Mouse (Mus musculus): ENCODE results near the gene Arhgap25. TPM values are rescaled to one million over a fixed set of nuclear protein-coding genes. Genes with fewer than 3 reads are reported as not detected.

Gene Arhgap25
- polyA plus RNA-seq, 1 experiment from 2014 or later, result 7.6 TPM

- H3K4me2 ChIP-seq, result no peak overlapping the region
- no peaks in the 10 kb centered on the region for H3K36me3 ChIP-seq
- H3K27ac ChIP-seq, result no peak overlapping the region
- 89% methylated on average over 10 of the region's 10 CpGs for WGBS
- no peak for ATAC-seq (ENCODE audit: insufficient number of reproducible peaks, low FRiP score, low TSS enrichment, low read depth)
- H3K4me1 ChIP-seq, result no peaks in the 10 kb centered on the region
- H3K9me3 ChIP-seq, result no peaks in the 10 kb centered on the region
- no peaks in the 10 kb centered on the region for H3K27me3 ChIP-seq
- H3K4me3 ChIP-seq, result no peak overlapping the region
- no peak overlapping the region for H3K9ac ChIP-seq
Observed at GRCm38 (mm10) chr6:87518622-87519021, 14.4 kb downstream of the Arhgap25 start.

- Histone ChIP-seq H3K4me2 (no peak overlapping the region), H3K9me3 (no peaks in the 10 kb centered on the region), H3K27me3 (no peaks in the 10 kb centered on the region), H3K4me1 (no peaks in the 10 kb centered on the region), H3K9ac (no peak overlapping the region), H3K27ac (no peak overlapping the region), H3K36me3 (no peaks in the 10 kb centered on the region), H3K4me3 (no peak overlapping the region)
- 84% methylated on average over 4 of the region's 4 CpGs for WGBS
- ATAC-seq (ENCODE audit: insufficient number of reproducible peaks, low FRiP score, low TSS enrichment, low read depth), result no peak
Observed at GRCm38 (mm10) chr6:87517753-87518409, 15.2 kb downstream of the Arhgap25 start.

- no peaks in the 10 kb centered on the region for H3K36me3 ChIP-seq
- no peaks in the 10 kb centered on the region for H3K27me3 ChIP-seq
- WGBS, result 79% methylated on average over 4 of the region's 4 CpGs
- H3K4me2 ChIP-seq, result no peak overlapping the region
- no peak for ATAC-seq (ENCODE audit: insufficient number of reproducible peaks, low FRiP score, low TSS enrichment, low read depth)
- no peak overlapping the region for H3K27ac ChIP-seq
- no peaks in the 10 kb centered on the region for H3K9me3 ChIP-seq
- H3K4me1 ChIP-seq, result no peaks in the 10 kb centered on the region
- H3K9ac ChIP-seq, result no peak overlapping the region
- no peak overlapping the region for H3K4me3 ChIP-seq
Observed at GRCm38 (mm10) chr6:87514321-87514720, 18.7 kb downstream of the Arhgap25 start.

- no peaks in the 10 kb centered on the region for H3K4me1 ChIP-seq
- H3K9me3 ChIP-seq, result no peaks in the 10 kb centered on the region
- no peak overlapping the region for H3K4me3 ChIP-seq
- no peak overlapping the region for H3K4me2 ChIP-seq
- H3K36me3 ChIP-seq, result no peaks in the 10 kb centered on the region
- H3K27me3 ChIP-seq, result no peaks in the 10 kb centered on the region
- 73% methylated on average over 12 of the region's 12 CpGs for WGBS
- ATAC-seq (ENCODE audit: insufficient number of reproducible peaks, low FRiP score, low TSS enrichment, low read depth), result no peak
- H3K9ac ChIP-seq, result no peak overlapping the region
- no peak overlapping the region for H3K27ac ChIP-seq
Observed at GRCm38 (mm10) chr6:87513046-87513767, 19.9 kb downstream of the Arhgap25 start.

- H3K36me3 ChIP-seq, result no peaks in the 10 kb centered on the region
- WGBS, result 72% methylated on average over 4 of the region's 4 CpGs
- no peaks in the 10 kb centered on the region for H3K9me3 ChIP-seq
- no peaks in the 10 kb centered on the region for H3K4me1 ChIP-seq
- H3K27me3 ChIP-seq, result no peaks in the 10 kb centered on the region
- no peak for ATAC-seq (ENCODE audit: insufficient number of reproducible peaks, low FRiP score, low TSS enrichment, low read depth)
- H3K4me3 ChIP-seq, result no peak overlapping the region
- no peak overlapping the region for H3K27ac ChIP-seq
- H3K9ac ChIP-seq, result no peak overlapping the region
- H3K4me2 ChIP-seq, result no peak overlapping the region
Observed at GRCm38 (mm10) chr6:87510999-87511398, 22.1 kb downstream of the Arhgap25 start.

- Histone ChIP-seq H3K36me3 (no peaks in the 10 kb centered on the region), H3K4me3 (no peak overlapping the region), H3K27ac (no peak overlapping the region), H3K4me2 (no peak overlapping the region), H3K4me1 (no peaks in the 10 kb centered on the region), H3K9ac (no peak overlapping the region), H3K9me3 (no peaks in the 10 kb centered on the region), H3K27me3 (no peaks in the 10 kb centered on the region)
- ATAC-seq (ENCODE audit: insufficient number of reproducible peaks, low FRiP score, low TSS enrichment, low read depth), result no peak
- 81% methylated on average over 2 of the region's 2 CpGs for WGBS
Observed at GRCm38 (mm10) chr6:87509806-87510205, 23.3 kb downstream of the Arhgap25 start.

- Histone ChIP-seq H3K27me3 (no peaks in the 10 kb centered on the region), H3K4me3 (no peak overlapping the region), H3K27ac (no peak overlapping the region), H3K36me3 (no peaks in the 10 kb centered on the region), H3K9ac (no peak overlapping the region), H3K4me1 (no peaks in the 10 kb centered on the region), H3K4me2 (no peak overlapping the region), H3K9me3 (no peaks in the 10 kb centered on the region)
- ATAC-seq (ENCODE audit: insufficient number of reproducible peaks, low FRiP score, low TSS enrichment, low read depth), result no peak
- 81% methylated on average over 7 of the region's 7 CpGs for WGBS
Observed at GRCm38 (mm10) chr6:87504875-87505274, 28.2 kb downstream of the Arhgap25 start.

GRCm38 (mm10) chr6:87503976-87504375, 29.1 kb downstream of the Arhgap25 start:
- ATAC-seq (ENCODE audit: insufficient number of reproducible peaks, low FRiP score, low TSS enrichment, low read depth), result no peak
- WGBS, result 72% methylated on average over 5 of the region's 5 CpGs
- no peak overlapping the region for H3K27ac ChIP-seq
- no peak overlapping the region for H3K9ac ChIP-seq
- no peaks in the 10 kb centered on the region for H3K4me1 ChIP-seq
- H3K36me3 ChIP-seq, result no peaks in the 10 kb centered on the region
- no peaks in the 10 kb centered on the region for H3K27me3 ChIP-seq
- H3K9me3 ChIP-seq, result no peaks in the 10 kb centered on the region
- H3K4me2 ChIP-seq, result no peak overlapping the region
- H3K4me3 ChIP-seq, result no peak overlapping the region

- H3K27me3 ChIP-seq, result no peaks in the 10 kb centered on the region
- H3K4me3 ChIP-seq, result no peak overlapping the region
- H3K4me2 ChIP-seq, result no peak overlapping the region
- no peak for ATAC-seq (ENCODE audit: insufficient number of reproducible peaks, low FRiP score, low TSS enrichment, low read depth)
- H3K36me3 ChIP-seq, result no peaks in the 10 kb centered on the region
- H3K9ac ChIP-seq, result no peak overlapping the region
- no peaks in the 10 kb centered on the region for H3K4me1 ChIP-seq
- WGBS, result 93% methylated on average over 1 of the region's 1 CpGs
- no peaks in the 10 kb centered on the region for H3K9me3 ChIP-seq
- no peak overlapping the region for H3K27ac ChIP-seq
Observed at GRCm38 (mm10) chr6:87503536-87503935, 29.5 kb downstream of the Arhgap25 start.

GRCm38 (mm10) chr6:87502831-87503286, 30.2 kb downstream of the Arhgap25 start:
- Histone ChIP-seq H3K4me1 (no peaks in the 10 kb centered on the region), H3K4me3 (no peak overlapping the region), H3K9ac (no peak overlapping the region), H3K36me3 (no peaks in the 10 kb centered on the region), H3K4me2 (no peak overlapping the region), H3K9me3 (no peaks in the 10 kb centered on the region), H3K27me3 (no peaks in the 10 kb centered on the region), H3K27ac (no peak overlapping the region)
- ATAC-seq (ENCODE audit: insufficient number of reproducible peaks, low FRiP score, low TSS enrichment, low read depth), result no peak
- WGBS, result 81% methylated on average over 10 of the region's 10 CpGs

- H3K9ac ChIP-seq, result no peak overlapping the region
- H3K4me2 ChIP-seq, result no peak overlapping the region
- no peaks in the 10 kb centered on the region for H3K27me3 ChIP-seq
- WGBS, result 67% methylated on average over 6 of the region's 6 CpGs
- ATAC-seq (ENCODE audit: insufficient number of reproducible peaks, low FRiP score, low TSS enrichment, low read depth), result no peak
- H3K4me1 ChIP-seq, result no peaks in the 10 kb centered on the region
- H3K36me3 ChIP-seq, result no peaks in the 10 kb centered on the region
- no peak overlapping the region for H3K27ac ChIP-seq
- no peak overlapping the region for H3K4me3 ChIP-seq
- no peaks in the 10 kb centered on the region for H3K9me3 ChIP-seq
Observed at GRCm38 (mm10) chr6:87502411-87502810, 30.6 kb downstream of the Arhgap25 start.

GRCm38 (mm10) chr6:87500696-87501095, 32.4 kb downstream of the Arhgap25 start:
- H3K9ac ChIP-seq, result no peak overlapping the region
- H3K27me3 ChIP-seq, result no peaks in the 10 kb centered on the region
- H3K4me3 ChIP-seq, result no peak overlapping the region
- no peaks in the 10 kb centered on the region for H3K36me3 ChIP-seq
- H3K4me2 ChIP-seq, result no peak overlapping the region
- no peak for ATAC-seq (ENCODE audit: insufficient number of reproducible peaks, low FRiP score, low TSS enrichment, low read depth)
- H3K27ac ChIP-seq, result no peak overlapping the region
- H3K9me3 ChIP-seq, result no peaks in the 10 kb centered on the region
- WGBS, result 86% methylated on average over 7 of the region's 7 CpGs
- H3K4me1 ChIP-seq, result no peaks in the 10 kb centered on the region
